Mouse (Mus musculus): ENCODE results near the gene Esrrg. TPM values are rescaled to one million over a fixed set of nuclear protein-coding genes. Genes with fewer than 3 reads are reported as not detected.

Esrrg gene
- polyA plus RNA-seq, 1 experiment: not detected

GRCm38 (mm10) chr1:187757981-187758380, 149.4 kb downstream of the Esrrg start:
- TF ChIP-seq FLI1 (IDR thresholded peaks at IDR 0.05; ENCODE audit: low read length) (no peak), GATA1 (IDR thresholded peaks at IDR 0.05; ENCODE audit: borderline replicate concordance, low read length) (no peak)
- Histone ChIP-seq H3K27me3 (replicated peaks) (no peaks in the 10 kb centered on the region), H3K4me3 (replicated peaks) (no peak overlapping the region), H3K36me3 (replicated peaks; ENCODE audit: low read length) (no peaks in the 10 kb centered on the region), H3K9me3 (peaks cover 34% of the 10 kb centered on the region), H3K4me1 (no peaks in the 10 kb centered on the region)

DNA sequence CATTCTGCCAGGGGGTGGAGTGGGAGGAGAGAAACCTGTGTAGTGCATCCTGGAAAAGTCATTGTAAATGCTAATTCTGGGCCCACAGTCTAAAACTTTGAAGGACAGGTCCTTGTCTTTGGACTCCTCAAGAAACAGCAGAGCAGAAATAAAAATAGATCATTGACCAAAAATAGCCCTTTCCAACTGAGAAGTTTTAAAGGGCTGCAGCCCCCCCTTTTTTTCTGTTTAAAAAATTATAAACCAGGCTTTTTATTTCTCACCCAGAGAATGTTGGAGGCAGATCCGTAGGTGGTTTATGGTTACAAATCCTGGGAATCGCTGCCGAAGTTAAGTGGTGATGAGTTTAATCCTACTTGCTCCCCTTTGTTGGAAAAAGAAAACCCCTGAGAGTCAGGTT, 150.0 kb downstream of the Esrrg start:
- peaks cover 30% of the 10 kb centered on the region for H3K9me3 ChIP-seq
- H3K4me3 ChIP-seq (replicated peaks): no peak overlapping the region
- no peaks in the 10 kb centered on the region for H3K27me3 ChIP-seq (replicated peaks)
- TF ChIP-seq FLI1 (IDR thresholded peaks at IDR 0.05; ENCODE audit: low read length) (no peak), GATA1 (IDR thresholded peaks at IDR 0.05; ENCODE audit: borderline replicate concordance, low read length) (no peak)
- H3K4me1 ChIP-seq: no peaks in the 10 kb centered on the region
- no peaks in the 10 kb centered on the region for H3K36me3 ChIP-seq (replicated peaks; ENCODE audit: low read length)

DNA sequence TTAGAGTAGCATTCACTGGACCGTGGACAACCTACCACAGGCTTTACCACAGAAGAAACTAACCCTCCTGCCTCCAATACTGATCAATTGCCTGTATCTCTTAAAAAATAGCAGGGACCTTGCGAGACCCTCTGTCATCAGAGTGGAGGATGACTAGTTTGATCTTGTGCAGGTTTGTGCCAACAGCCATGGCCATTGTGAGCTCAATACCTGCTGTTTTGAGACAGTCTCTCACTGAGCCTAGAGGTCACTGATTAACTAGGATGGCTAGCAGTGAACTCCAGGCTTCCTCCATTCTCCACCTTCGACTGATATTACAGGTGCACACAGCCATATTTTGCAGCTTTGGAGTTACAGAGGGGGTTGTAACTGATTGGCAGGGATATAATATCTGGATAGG, 150.9 kb downstream of the Esrrg start:
- no peaks in the 10 kb centered on the region for H3K27me3 ChIP-seq (replicated peaks)
- no peaks in the 10 kb centered on the region for H3K36me3 ChIP-seq (replicated peaks; ENCODE audit: low read length)
- H3K4me3 ChIP-seq (replicated peaks): no peak overlapping the region
- H3K9me3 ChIP-seq: peaks cover 30% of the 10 kb centered on the region
- no peaks in the 10 kb centered on the region for H3K4me1 ChIP-seq
- TF ChIP-seq GATA1 (IDR thresholded peaks at IDR 0.05; ENCODE audit: borderline replicate concordance, low read length) (no peak), FLI1 (IDR thresholded peaks at IDR 0.05; ENCODE audit: low read length) (no peak)

DNA sequence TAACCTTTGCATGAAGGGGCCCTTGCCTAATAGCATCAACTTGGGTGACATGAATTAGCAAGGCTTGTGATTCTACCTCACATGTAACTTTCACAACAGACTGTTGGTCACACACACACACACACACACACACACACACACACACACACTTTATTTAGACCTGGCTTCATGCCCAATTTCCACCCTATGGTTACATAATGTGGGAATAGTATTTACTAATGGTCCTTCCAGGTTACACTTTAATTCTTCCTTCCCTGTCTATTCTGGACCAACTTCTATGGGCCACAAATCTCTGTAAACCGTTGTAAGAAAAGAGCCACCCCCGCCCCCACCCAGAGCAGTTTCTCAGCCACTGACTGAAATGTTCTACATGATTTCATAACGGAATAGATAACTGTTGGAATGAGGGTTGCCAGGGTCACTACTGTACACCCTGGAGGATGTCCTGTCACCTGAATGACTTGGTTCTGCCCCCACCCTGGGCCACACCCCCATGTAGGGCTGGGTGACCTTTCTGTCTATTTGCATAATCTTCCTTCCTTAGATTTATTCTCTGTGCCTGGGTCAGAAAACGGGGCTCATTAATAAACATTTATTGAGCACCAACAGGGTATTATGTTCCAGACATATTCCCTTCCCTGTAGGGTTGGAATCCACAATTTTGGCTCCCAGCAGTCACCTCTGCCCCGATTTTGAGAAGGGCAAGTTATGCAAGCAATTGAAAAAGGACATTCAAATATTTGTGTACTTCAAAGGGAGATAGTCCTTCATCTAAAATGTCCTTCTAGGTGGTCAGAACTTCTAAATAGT, 154.3 kb downstream of the Esrrg start:
- H3K27me3 ChIP-seq (replicated peaks): no peaks in the 10 kb centered on the region
- H3K4me3 ChIP-seq (replicated peaks): no peak overlapping the region
- TF ChIP-seq GATA1 (IDR thresholded peaks at IDR 0.05; ENCODE audit: borderline replicate concordance, low read length) (no peak), FLI1 (IDR thresholded peaks at IDR 0.05; ENCODE audit: low read length) (no peak)
- peaks cover 38% of the 10 kb centered on the region for H3K9me3 ChIP-seq
- no peaks in the 10 kb centered on the region for H3K4me1 ChIP-seq
- no peaks in the 10 kb centered on the region for H3K36me3 ChIP-seq (replicated peaks; ENCODE audit: low read length)

- no peaks in the 10 kb centered on the region for H3K27me3 ChIP-seq (replicated peaks)
- H3K36me3 ChIP-seq (replicated peaks; ENCODE audit: low read length): no peaks in the 10 kb centered on the region
- H3K4me1 ChIP-seq: no peaks in the 10 kb centered on the region
- no peak overlapping the region for H3K4me3 ChIP-seq (replicated peaks)
- TF ChIP-seq FLI1 (IDR thresholded peaks at IDR 0.05; ENCODE audit: low read length) (no peak), GATA1 (IDR thresholded peaks at IDR 0.05; ENCODE audit: borderline replicate concordance, low read length) (no peak)
- H3K9me3 ChIP-seq: peaks cover 43% of the 10 kb centered on the region
These were observed 154.8 kb downstream of the Esrrg start for GRCm38 (mm10) chr1:187763451-187763755.

DNA sequence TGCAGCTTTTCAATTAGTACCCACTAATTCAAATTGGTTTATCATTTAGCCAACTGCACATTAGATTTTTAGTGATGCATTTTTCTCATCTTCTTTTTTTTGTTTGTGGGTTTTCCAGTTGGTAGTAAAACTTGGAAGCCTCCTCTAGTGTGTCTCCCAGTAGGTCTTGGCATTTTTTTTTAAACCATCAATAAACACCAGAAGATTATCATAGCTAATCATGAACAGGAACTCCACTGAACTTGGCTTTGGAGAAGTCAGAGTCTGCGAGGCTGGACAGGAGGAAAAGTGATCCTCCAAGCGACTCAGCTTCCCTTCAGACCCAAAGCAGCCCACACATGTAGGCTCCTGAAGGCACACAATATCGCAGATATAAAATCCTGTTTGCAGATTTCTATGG, 155.2 kb downstream of the Esrrg start:
- TF ChIP-seq FLI1 (IDR thresholded peaks at IDR 0.05; ENCODE audit: low read length) (no peak), GATA1 (IDR thresholded peaks at IDR 0.05; ENCODE audit: borderline replicate concordance, low read length) (no peak)
- H3K4me3 ChIP-seq (replicated peaks): no peak overlapping the region
- peaks cover 47% of the 10 kb centered on the region for H3K9me3 ChIP-seq
- no peaks in the 10 kb centered on the region for H3K27me3 ChIP-seq (replicated peaks)
- H3K4me1 ChIP-seq: no peaks in the 10 kb centered on the region
- H3K36me3 ChIP-seq (replicated peaks; ENCODE audit: low read length): no peaks in the 10 kb centered on the region

- Histone ChIP-seq H3K4me3 (replicated peaks) (no peak overlapping the region), H3K27me3 (replicated peaks) (no peaks in the 10 kb centered on the region), H3K36me3 (replicated peaks; ENCODE audit: low read length) (no peaks in the 10 kb centered on the region), H3K9me3 (peaks cover 58% of the 10 kb centered on the region), H3K4me1 (no peaks in the 10 kb centered on the region)
- TF ChIP-seq GATA1 (IDR thresholded peaks at IDR 0.05; ENCODE audit: borderline replicate concordance, low read length) (no peak), FLI1 (IDR thresholded peaks at IDR 0.05; ENCODE audit: low read length) (no peak)
These were observed 157.0 kb downstream of the Esrrg start for GRCm38 (mm10) chr1:187765577-187765976.

- peaks cover 52% of the 10 kb centered on the region for H3K9me3 ChIP-seq
- no peaks in the 10 kb centered on the region for H3K4me1 ChIP-seq
- no peaks in the 10 kb centered on the region for H3K36me3 ChIP-seq (replicated peaks; ENCODE audit: low read length)
- H3K27me3 ChIP-seq (replicated peaks): no peaks in the 10 kb centered on the region
- H3K4me3 ChIP-seq (replicated peaks): no peak overlapping the region
- no peak for TF ChIP-seq GATA1 (IDR thresholded peaks at IDR 0.05; ENCODE audit: borderline replicate concordance, low read length)
- no peak for TF ChIP-seq FLI1 (IDR thresholded peaks at IDR 0.05; ENCODE audit: low read length)
These were observed 158.8 kb downstream of the Esrrg start for GRCm38 (mm10) chr1:187767355-187767754.

- TF ChIP-seq GATA1 (IDR thresholded peaks at IDR 0.05; ENCODE audit: borderline replicate concordance, low read length) (no peak), FLI1 (IDR thresholded peaks at IDR 0.05; ENCODE audit: low read length) (no peak)
- H3K27me3 ChIP-seq (replicated peaks): no peaks in the 10 kb centered on the region
- H3K4me3 ChIP-seq (replicated peaks): no peak overlapping the region
- H3K36me3 ChIP-seq (replicated peaks; ENCODE audit: low read length): no peaks in the 10 kb centered on the region
- H3K9me3 ChIP-seq: peaks cover 52% of the 10 kb centered on the region
- no peaks in the 10 kb centered on the region for H3K4me1 ChIP-seq
These were observed 161.6 kb downstream of the Esrrg start for GRCm38 (mm10) chr1:187770234-187770633.

DNA sequence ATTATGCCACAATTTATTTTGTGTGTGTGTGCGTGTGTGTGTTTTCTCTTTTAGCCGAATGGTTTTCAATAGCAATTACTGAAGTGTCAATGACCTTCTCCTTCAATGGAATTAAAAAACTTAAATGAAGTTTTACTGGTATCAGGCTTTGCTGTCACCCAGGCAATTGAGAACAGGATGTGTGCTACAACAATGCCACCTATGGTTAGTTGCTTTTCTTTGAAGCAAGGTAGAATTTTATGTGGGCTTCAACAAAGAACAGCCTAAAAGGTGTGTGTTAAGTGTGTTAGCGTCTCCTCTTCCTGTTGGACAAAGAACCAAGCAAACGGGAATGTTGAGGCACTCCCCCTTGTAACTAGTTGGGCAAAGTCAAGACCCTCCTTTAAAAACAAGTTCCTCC, 162.5 kb downstream of the Esrrg start:
- no peaks in the 10 kb centered on the region for H3K4me1 ChIP-seq
- H3K36me3 ChIP-seq (replicated peaks; ENCODE audit: low read length): no peaks in the 10 kb centered on the region
- H3K27me3 ChIP-seq (replicated peaks): no peaks in the 10 kb centered on the region
- H3K4me3 ChIP-seq (replicated peaks): no peak overlapping the region
- TF ChIP-seq GATA1 (IDR thresholded peaks at IDR 0.05; ENCODE audit: borderline replicate concordance, low read length) (no peak), FLI1 (IDR thresholded peaks at IDR 0.05; ENCODE audit: low read length) (no peak)
- H3K9me3 ChIP-seq: peaks cover 48% of the 10 kb centered on the region

Measured in megakaryocyte, embryonic 14.5 days (primary cell).